Mouse (Mus musculus) liver, embryonic 18 days (tissue): ENCODE data around the gene Trmt10a. TPM values are rescaled to one million over a fixed set of nuclear protein-coding genes. Genes with fewer than 3 reads are reported as not detected.

ENCODE experiments used
- polyA plus RNA-seq: library from polyadenylated mRNA; depleted of rRNA; stranded (reverse); fragments of >200 nt; gene quantifications from 2 replicates; pipeline ENCODE4 v1.2.3, GENCODE M21; 2012; rRNA removed

Gene Trmt10a
- 2.4 and 2.9 TPM in 2 replicates for polyA plus RNA-seq

DNA sequence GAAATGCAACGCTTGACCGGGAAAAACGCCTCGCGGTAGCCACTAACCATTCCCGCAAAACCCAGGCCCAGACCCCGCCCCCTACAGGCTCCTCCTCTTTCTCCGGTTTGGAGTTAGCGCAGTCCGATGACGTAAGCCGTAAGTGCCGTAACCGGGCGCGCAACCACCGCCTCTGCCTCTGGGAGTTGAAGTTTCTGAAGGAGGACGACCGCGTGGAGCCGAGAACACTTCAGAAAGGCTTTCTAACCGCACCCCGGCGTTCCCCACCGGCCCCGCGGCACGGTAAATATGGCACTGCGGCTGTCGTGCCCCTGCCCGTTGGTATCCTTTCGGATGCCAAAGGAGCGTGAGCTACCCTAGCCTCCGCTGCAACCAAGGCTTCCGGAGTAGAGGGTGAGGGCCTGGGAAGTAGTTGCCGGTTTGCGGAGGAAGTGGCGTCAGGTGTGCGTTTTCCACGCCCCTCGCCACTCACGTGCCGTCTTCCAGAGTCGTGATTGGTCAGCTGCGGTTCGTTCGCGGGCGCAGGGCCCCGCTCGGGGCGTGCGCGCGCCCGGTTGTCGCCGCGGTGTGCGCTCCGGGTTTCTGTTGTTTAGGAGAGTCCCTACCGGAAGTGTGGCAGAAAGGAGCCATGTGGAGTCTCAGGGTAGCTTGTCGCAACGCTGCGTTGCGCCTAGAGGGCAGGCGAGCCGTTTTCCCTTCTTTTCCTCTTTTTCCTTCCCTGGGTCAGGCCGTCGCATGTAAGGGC is at the start of gene Trmt10a:
Trmt10a (plus strand) TSS at position 134 of the 745 bp plus-strand sequence.

DNA sequence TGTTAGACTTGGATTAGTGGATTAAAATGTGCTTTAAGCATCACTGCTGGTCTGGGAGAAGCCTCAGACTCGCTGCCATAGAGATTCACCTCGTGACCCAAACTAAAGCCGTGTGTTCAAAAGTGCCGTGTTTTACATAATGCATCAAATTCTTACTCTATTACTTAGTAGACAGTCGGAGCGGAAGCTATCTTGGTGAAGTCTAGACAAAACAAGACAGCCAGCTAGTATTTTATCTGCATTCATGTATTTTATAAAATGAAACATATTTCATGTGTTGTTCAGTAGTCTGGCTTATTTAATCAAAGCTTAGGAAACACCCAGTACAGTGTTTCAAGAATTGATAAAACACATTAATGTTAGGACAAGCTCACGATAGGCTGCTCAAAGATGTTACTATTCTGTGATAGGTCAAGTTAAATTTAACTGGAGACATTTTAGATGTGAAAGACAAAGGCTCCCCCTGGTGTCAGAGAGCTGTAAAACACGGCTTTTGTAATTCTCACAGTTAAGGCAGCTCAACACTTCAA is 1.5 kb downstream of the Trmt10a start, which contains the start of gene Mttp:
Mttp (minus strand) TSS at position 327 of the 530 bp plus-strand sequence.

DNA sequence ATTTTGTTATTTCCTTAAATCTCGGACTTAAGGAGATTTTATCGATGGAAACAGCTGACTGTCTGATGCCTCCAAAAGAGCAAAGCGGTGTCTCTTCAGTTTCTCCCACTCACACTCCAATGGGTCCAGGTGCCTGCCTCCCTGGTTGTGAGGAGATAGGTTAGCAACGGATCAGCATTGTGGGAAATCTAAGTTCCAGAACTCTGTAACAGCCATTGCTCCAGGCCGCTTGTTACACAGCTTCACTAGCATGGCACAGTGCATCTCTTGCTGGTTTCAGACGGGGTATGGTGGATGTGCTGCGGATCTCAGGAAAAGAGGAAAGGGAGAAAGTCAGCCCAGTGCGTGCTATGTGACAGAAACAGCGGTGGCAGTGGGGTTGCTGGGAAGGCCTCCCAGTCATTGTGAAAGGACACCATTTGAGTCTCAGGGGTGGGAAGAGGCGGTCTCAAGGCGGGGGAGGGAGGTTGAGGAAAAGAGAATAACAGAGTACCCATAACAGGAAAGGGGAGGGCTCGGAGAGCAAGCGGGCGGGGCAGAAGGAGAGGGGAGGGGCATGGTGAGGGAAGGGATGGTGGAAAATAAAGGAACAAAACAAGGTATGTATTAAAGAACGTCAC is 50.5 kb downstream of the Trmt10a start, which contains the start of gene 4930579F01Rik:
4930579F01Rik (minus strand) TSS at position 143 of the 620 bp plus-strand sequence.

Other genes with a start within 250 kb of the Trmt10a start
- 30.3 and 35.9 TPM in 2 replicates for gene Lamtor3, start 224.9 kb upstream of the Trmt10a start, polyA plus RNA-seq
- 10.1 and 10.6 TPM in 2 replicates for gene Dapp1, start 161.9 kb upstream of the Trmt10a start, polyA plus RNA-seq
- gene 1110002E22Rik, start 78.4 kb upstream of the Trmt10a start, polyA plus RNA-seq, result 0.01 TPM in 2 replicates
- 0.02 and 0.03 TPM in 2 replicates for gene Gm5105, start 76.1 kb upstream of the Trmt10a start, polyA plus RNA-seq
- 47.1 and 48.9 TPM in 2 replicates for gene Mttp, start 1.5 kb downstream of the Trmt10a start, polyA plus RNA-seq
- gene 4930579F01Rik, start 50.4 kb downstream of the Trmt10a start, polyA plus RNA-seq, result not detected in 2 replicates
- 4.8 and 4.9 TPM in 2 replicates for gene Adh7, start 74.3 kb downstream of the Trmt10a start, polyA plus RNA-seq
- 1,016 and 1,070 TPM in 2 replicates for gene Adh1, start 117.5 kb downstream of the Trmt10a start, polyA plus RNA-seq
- gene Adh6a, start 169.8 kb downstream of the Trmt10a start, polyA plus RNA-seq, result not detected in 2 replicates
- gene Adh6b, start 198.3 kb downstream of the Trmt10a start, polyA plus RNA-seq, result 0.19 and 0.27 TPM in 2 replicates